Mouse (Mus musculus) limb, embryonic 11.5 days (tissue): Measurements from ENCODE around the gene Plin3. TPM values are rescaled to one million over a fixed set of nuclear protein-coding genes. Genes with fewer than 3 reads are reported as not detected.
A peak's percentile ranks its signal among the peaks of the same experiment; 100 is the strongest.

Experiments used
- ATAC-seq: fragments of 200-750 bp; cut with Nextera tagmentation; 2 replicates; pipeline ENCODE4 v1.8.0; 2017; ENCODE audit warnings: low read depth; ENCODE audit not compliant: insufficient number of reproducible peaks, low FRiP score, low TSS enrichment
- DNase-seq: peaks from one replicate; pipeline ENCODE4 v3.0.0-alpha.2; 2015; ENCODE audit warnings: low spot score
- H3K27ac ChIP-seq: fragments of 300-500 bp; sonication (generic); replicated peaks from 2 replicates; pipeline ENCODE4 v1.5.1; 2014; ENCODE audit warnings: low read depth, mild to moderate bottlenecking, low read length
- H3K27me3 ChIP-seq: fragments of 300-500 bp; sonication (generic); 2 replicates; pipeline ENCODE4 v1.6.1; 2014; ENCODE audit warnings: mild to moderate bottlenecking, low read length, mixed read lengths; ENCODE audit not compliant: control insufficient read depth, insufficient read depth
- H3K36me3 ChIP-seq: fragments of 300-500 bp; sonication (generic); 2 replicates; pipeline ENCODE4 v1.6.1; 2014; ENCODE audit warnings: mild to moderate bottlenecking, low read length, moderate library complexity, mixed read lengths; ENCODE audit not compliant: control insufficient read depth, insufficient read depth
- H3K4me1 ChIP-seq: fragments of 300-500 bp; sonication (generic); 2 replicates; pipeline ENCODE4 v1.6.1; 2014; ENCODE audit warnings: low read length, mixed read lengths; ENCODE audit not compliant: control insufficient read depth, insufficient read depth
- H3K4me2 ChIP-seq: fragments of 300-500 bp; sonication (generic); 2 replicates; pipeline ENCODE4 v1.6.1; 2014; ENCODE audit warnings: low read depth, mild to moderate bottlenecking, moderate library complexity; ENCODE audit not compliant: severe bottlenecking
- H3K4me3 ChIP-seq: fragments of 300-500 bp; sonication (generic); 2 replicates; pipeline ENCODE4 v1.5.1; 2014; ENCODE audit warnings: low read depth, low read length
- H3K9ac ChIP-seq: fragments of 300-500 bp; sonication (generic); 2 replicates; pipeline ENCODE4 v1.6.1; 2014; ENCODE audit warnings: mild to moderate bottlenecking, low read length
- H3K9me3 ChIP-seq: fragments of 300-500 bp; sonication (generic); 2 replicates; pipeline ENCODE4 v1.6.1; 2016; ENCODE audit warnings: low read length; ENCODE audit not compliant: control insufficient read depth
- WGBS: fragments of 180-500 bp; shearing (Covaris S2); extraction: QIAGEN DNeasy Blood & Tissue Kit; methylation state at CpG from one replicate; pipeline ENCODE4 v1.1.7; 2014; 5-methylcytosine and 5-hydroxymethylcytosine counted together
- polyA plus RNA-seq: library from polyadenylated mRNA; unstranded; fragments of >200 nt; fragmentation: Nextera tagmentation; extraction: Ambion mirVana; gene quantifications from 2 replicates; pipeline ENCODE4 v1.2.1, GENCODE M21; 2014

Plin3 gene
- polyA plus RNA-seq, 1 experiment from 2014 or later, result 66.0 TPM

DNA sequence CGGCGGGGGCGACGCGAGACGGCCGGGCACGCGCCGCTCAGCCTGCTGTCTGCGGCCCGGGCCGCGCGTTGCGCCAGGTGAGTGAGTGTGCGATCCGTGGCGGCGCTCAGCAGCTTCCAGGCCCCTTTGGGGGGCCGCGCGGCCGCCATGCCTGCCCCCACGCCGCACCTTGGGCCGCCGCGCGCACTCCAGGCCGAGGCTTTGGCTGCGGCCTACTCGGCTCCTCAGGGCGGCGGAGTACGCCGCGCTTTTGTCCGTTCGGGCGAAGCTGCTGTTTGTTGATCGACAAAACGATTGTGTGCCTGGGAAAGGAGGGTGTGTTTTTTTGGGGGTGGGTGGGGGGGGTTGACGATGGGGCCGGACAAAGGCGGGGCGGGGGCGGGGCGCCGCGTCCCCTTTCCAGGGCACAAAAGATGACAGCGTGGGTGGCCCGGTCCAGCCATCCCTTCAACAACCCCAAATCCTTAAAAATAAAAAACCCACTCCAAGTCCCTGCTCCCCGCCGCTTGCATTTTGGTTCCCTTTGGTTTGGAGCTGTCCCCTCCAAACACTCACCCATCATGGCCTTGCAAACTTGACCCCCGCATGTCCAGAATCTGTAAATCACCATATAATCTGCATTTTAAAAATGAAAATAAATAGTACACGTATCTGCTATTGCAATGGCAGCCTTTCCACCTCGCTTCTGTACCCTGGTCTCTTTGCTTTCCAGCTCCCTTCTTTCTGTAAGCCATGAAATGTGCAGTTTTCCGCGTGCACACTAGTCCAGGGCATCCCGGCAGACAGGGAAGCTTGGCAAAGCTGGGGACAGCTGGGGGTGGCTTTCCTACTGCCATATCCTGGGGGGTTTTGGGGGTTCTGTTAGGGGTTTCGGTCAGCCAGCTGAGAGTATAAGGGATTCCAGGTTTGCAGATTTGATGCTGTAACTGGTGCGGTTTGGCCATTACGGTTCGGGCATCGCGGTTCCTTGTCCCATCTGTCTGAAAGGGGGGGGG lies 33.8 kb upstream of the Plin3 start:
- ATAC-seq (peak; percentile 34), DNase-seq (no peak)
- peak overlapping the region; percentile 53 for H3K4me2 ChIP-seq
- no peaks in the 10 kb centered on the region for H3K9me3 ChIP-seq
- no peaks in the 10 kb centered on the region for H3K27me3 ChIP-seq
- peaks cover 8% of the 10 kb centered on the region for H3K36me3 ChIP-seq
- peak overlapping the region; percentile 88 for H3K9ac ChIP-seq
- peak overlapping the region; percentile 73; the same call in 1 of the 2 replicates for H3K27ac ChIP-seq
- WGBS, result 3% methylated on average over 65 of the region's 67 CpGs
- H3K4me1 ChIP-seq, result peaks cover 14% of the 10 kb centered on the region
- peak overlapping the region; percentile 88 for H3K4me3 ChIP-seq

DNA sequence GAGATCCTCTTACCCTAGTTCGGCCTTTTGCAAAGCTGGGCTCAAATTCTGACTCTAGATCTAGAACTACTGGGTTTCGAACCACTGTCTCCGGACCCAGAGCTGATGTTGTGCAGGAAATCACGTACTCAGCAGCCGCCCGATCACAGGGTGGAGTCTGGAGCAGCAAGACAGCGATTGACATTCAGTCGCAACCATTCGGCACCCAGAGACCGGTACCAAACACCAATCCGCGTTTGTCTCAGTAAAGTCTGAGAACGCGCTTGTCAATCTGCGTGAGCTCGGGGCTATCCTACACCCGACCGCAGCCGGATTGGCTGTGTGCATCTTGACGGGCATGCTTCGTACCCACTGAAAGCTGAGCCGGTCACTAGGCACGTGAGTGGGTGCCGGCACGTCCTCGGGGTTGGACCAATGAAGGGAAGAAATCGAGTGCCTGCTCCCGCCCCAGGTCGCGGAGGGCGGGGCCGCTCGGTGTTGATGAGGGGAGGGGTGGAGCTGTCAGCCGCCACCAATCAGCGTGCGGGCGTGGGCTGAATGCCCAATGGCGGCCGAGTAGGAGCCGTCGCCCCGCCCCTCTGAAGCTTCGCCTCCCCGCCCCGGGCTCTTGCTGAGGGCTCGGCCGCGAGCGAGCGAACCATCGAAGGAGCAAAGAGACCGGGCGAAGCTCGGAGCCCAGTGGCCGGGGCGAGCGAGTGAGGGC lies 32.9 kb upstream of the Plin3 start, which contains the start of gene Kdm4b:
Gene Kdm4b, plus strand, starts transcription at position 613 of the 703 bp plus-strand sequence.
- peak; percentile 98 for ATAC-seq

DNA sequence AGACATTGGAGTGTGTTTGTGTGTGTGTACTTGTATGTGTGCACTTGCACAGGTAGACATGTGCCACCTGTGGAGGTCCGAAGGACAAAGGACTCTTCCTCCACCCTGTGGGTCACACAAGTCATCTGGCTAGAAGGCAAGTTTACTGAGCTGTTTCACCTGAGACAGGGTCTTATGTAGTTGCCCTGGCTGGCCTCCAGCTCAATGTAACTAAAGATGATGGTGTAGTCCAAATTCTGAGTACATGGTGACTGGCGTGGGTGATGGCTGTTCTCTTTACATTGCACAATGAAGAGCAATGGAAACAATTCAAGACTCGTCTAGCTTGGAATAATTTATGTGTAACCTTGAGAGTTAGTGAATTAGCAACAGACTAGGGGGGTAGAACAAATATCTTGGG lies 31.7 kb upstream of the Plin3 start:
- ATAC-seq (no peak), DNase-seq (no peak)
- no peak overlapping the region for H3K27ac ChIP-seq
- 57% methylated on average over 3 of the region's 3 CpGs for WGBS
- no peaks in the 10 kb centered on the region for H3K9me3 ChIP-seq
- H3K27me3 ChIP-seq, result no peaks in the 10 kb centered on the region
- H3K36me3 ChIP-seq, result peaks cover 22% of the 10 kb centered on the region
- H3K9ac ChIP-seq, result no peak overlapping the region
- H3K4me1 ChIP-seq, result peaks cover 14% of the 10 kb centered on the region
- H3K4me2 ChIP-seq, result no peak overlapping the region
- H3K4me3 ChIP-seq, result no peak overlapping the region

More for the DNA sequence above, 32.9 kb upstream of the Plin3 start, which contains the start of gene Kdm4b:
- Histone ChIP-seq H3K36me3 (peaks cover 12% of the 10 kb centered on the region), H3K4me3 (peak within 1 kb of the TSS; percentile 88), H3K9me3 (no peaks in the 10 kb centered on the region), H3K4me2 (peak within 1 kb of the TSS; percentile 53), H3K9ac (peak within 1 kb of the TSS; percentile 88), H3K27ac (peak within 1 kb of the TSS; percentile 73; the same call in 1 of the 2 replicates), H3K4me1 (peaks cover 14% of the 10 kb centered on the region), H3K27me3 (no peaks in the 10 kb centered on the region)
- DNase-seq, result peak; percentile 99
- under 1% methylated on average over 52 of the region's 57 CpGs for WGBS

- Histone ChIP-seq H3K9ac (no peak overlapping the region), H3K4me3 (no peak overlapping the region), H3K27me3 (no peaks in the 10 kb centered on the region), H3K4me1 (peaks cover 20% of the 10 kb centered on the region), H3K27ac (no peak overlapping the region), H3K4me2 (no peak overlapping the region), H3K36me3 (peaks cover 56% of the 10 kb centered on the region), H3K9me3 (no peaks in the 10 kb centered on the region)
- no peak for DNase-seq
- 93% methylated on average over 15 of the region's 15 CpGs for WGBS
- ATAC-seq, result no peak
These were observed 16.7 kb upstream of the Plin3 start for GRCm38 (mm10) chr17:56309191-56309945.

GRCm38 (mm10) chr17:56308088-56308487 lies 15.4 kb upstream of the Plin3 start:
- Histone ChIP-seq H3K27me3 (no peaks in the 10 kb centered on the region), H3K9me3 (no peaks in the 10 kb centered on the region), H3K4me2 (no peak overlapping the region), H3K4me3 (no peak overlapping the region), H3K36me3 (peaks cover 56% of the 10 kb centered on the region), H3K9ac (no peak overlapping the region), H3K4me1 (peaks cover 20% of the 10 kb centered on the region), H3K27ac (no peak overlapping the region)
- no peak for ATAC-seq
- WGBS, result 82% methylated on average over 6 of the region's 6 CpGs
- DNase-seq, result peak; percentile 57

DNA sequence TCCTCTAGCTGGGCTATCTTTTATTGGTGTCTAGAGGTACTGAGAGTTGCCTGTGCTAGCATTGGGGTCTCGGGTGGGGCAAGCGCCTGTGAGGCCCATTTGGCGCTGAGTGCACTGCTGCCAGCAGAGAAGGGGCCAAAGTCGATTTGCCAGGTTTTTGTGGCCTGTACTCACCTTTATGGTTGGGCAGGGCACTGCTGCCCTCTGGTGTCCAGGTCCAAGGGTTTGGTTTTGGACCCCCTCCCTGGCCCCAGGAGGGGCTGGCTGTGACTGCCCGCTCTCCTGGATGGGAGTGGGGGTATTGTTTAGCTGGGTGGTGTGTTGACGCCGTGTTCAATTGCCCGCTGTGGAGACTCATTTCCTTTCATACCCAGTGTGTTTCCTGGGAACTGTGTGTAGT lies 13.2 kb upstream of the Plin3 start:
- Histone ChIP-seq H3K4me1 (peaks cover 25% of the 10 kb centered on the region), H3K9ac (peak overlapping the region; percentile 17; the same call in 1 of the 2 replicates), H3K4me2 (peak overlapping the region; percentile 98), H3K27ac (no peak overlapping the region), H3K4me3 (peak overlapping the region; percentile 85), H3K36me3 (peaks cover 41% of the 10 kb centered on the region), H3K9me3 (no peaks in the 10 kb centered on the region), H3K27me3 (no peaks in the 10 kb centered on the region)
- 66% methylated on average over 8 of the region's 8 CpGs for WGBS
- DNase-seq (peak; percentile 56), ATAC-seq (no peak)

- Histone ChIP-seq H3K9ac (peak overlapping the region; percentile 87), H3K27me3 (no peaks in the 10 kb centered on the region), H3K4me1 (peaks cover 25% of the 10 kb centered on the region), H3K36me3 (peaks cover 35% of the 10 kb centered on the region), H3K9me3 (no peaks in the 10 kb centered on the region), H3K27ac (no peak overlapping the region), H3K4me2 (peak overlapping the region; percentile 98), H3K4me3 (peak overlapping the region; percentile 85)
- no peak for DNase-seq
- WGBS, result 16% methylated on average over 9 of the region's 9 CpGs
- ATAC-seq, result no peak
These were observed 12.5 kb upstream of the Plin3 start for GRCm38 (mm10) chr17:56305156-56305555.
